Mouse (Mus musculus) MEL (cell line): ENCODE measurements around the gene Pold1. TPM values are rescaled to one million over a fixed set of nuclear protein-coding genes. Genes with fewer than 3 reads are reported as not detected.

Experiments
- DNase-seq: peaks from one replicate; pipeline ENCODE4 v3.0.0; 2011; ENCODE audit warnings: low read depth, low spot score
- H3K27ac ChIP-seq: 2 replicates; pipeline ENCODE4 v1.5.1; 2012; ENCODE audit warnings: low read depth, mild to moderate bottlenecking, control low read depth, low read length, moderate library complexity; ENCODE audit not compliant: control insufficient read depth
- H3K27me3 ChIP-seq, 2 experiments: fragments of 150-350 bp in 1 of 2; sonication (generic) in 1 of 2; 2 replicates each; pipeline ENCODE4 v1.6.1; 2012; ENCODE audit warnings: low read length in 2 of 2, mild to moderate bottlenecking in 2 of 2, improper control_type of control experiment in 1 of 2, moderate library complexity in 1 of 2; ENCODE audit not compliant: insufficient read depth in 2 of 2, control insufficient read depth in 1 of 2
- H3K36me3 ChIP-seq, 2 experiments: 2 replicates each; pipeline ENCODE4 v1.6.1; 2012 to 2014; ENCODE audit warnings: low read length in 2 of 2, improper control_type of control experiment in 1 of 2, inconsistent platforms in 1 of 2, mild to moderate bottlenecking in 1 of 2; ENCODE audit not compliant: insufficient read depth in 2 of 2, control insufficient read depth in 1 of 2
- H3K4me1 ChIP-seq, 2 experiments: fragments of 150-350 bp in 1 of 2; sonication (generic) in 1 of 2; 2 replicates each; pipeline ENCODE4 v1.6.1; 2012; ENCODE audit warnings: low read length in 2 of 2, improper control_type of control experiment in 1 of 2, mild to moderate bottlenecking in 1 of 2; ENCODE audit not compliant: insufficient read depth in 2 of 2, control insufficient read depth in 1 of 2
- H3K4me3 ChIP-seq, 2 experiments: fragments of 150-350 bp in 1 of 2; sonication (generic) in 1 of 2; 2 replicates each; pipeline ENCODE4 v1.5.1; 2012; ENCODE audit warnings: low read depth in 2 of 2, low read length in 2 of 2, mild to moderate bottlenecking in 2 of 2, moderate library complexity in 2 of 2, control low read depth in 1 of 2, improper control_type of control experiment in 1 of 2; ENCODE audit not compliant: control insufficient read depth in 1 of 2, insufficient read depth in 1 of 2
- H3K79me2 ChIP-seq: 2 replicates; pipeline ENCODE4 v1.6.1; 2012; ENCODE audit warnings: mild to moderate bottlenecking, low read length, moderate library complexity; ENCODE audit not compliant: control insufficient read depth, poor library complexity, insufficient read depth
- H3K9ac ChIP-seq: 2 replicates; pipeline ENCODE4 v1.6.1; 2012; ENCODE audit warnings: low read depth, mild to moderate bottlenecking, control low read depth, low read length, moderate library complexity; ENCODE audit not compliant: control insufficient read depth, poor library complexity, severe bottlenecking
- H3K9me3 ChIP-seq: fragments of 150-350 bp; sonication (generic); replicated peaks from 2 replicates; pipeline ENCODE4 v1.6.1; 2012; ENCODE audit warnings: mild to moderate bottlenecking, low read length, improper control_type of control experiment, moderate library complexity; ENCODE audit not compliant: insufficient read depth
- BHLHE40 ChIP-seq: IDR thresholded peaks from 2 replicates; pipeline ENCODE4 v1.6.1; 2012; ENCODE audit warnings: low read depth, mild to moderate bottlenecking, inconsistent platforms, low read length, improper control_type of control experiment, borderline replicate concordance
- CHD1 ChIP-seq: IDR thresholded peaks from 2 replicates; pipeline ENCODE4 v1.6.1; 2012; ENCODE audit warnings: low read depth, mild to moderate bottlenecking, inconsistent platforms, low read length, improper control_type of control experiment
- CHD2 ChIP-seq: IDR thresholded peaks from 2 replicates; pipeline ENCODE4 v1.6.1; 2011; ENCODE audit warnings: low read length, improper control_type of control experiment
- ELF1 ChIP-seq: IDR thresholded peaks from 2 replicates; pipeline ENCODE4 v1.6.1; 2014; ENCODE audit warnings: low read depth, mild to moderate bottlenecking, inconsistent platforms, low read length, improper control_type of control experiment, moderate library complexity
- EP300 ChIP-seq, 2 experiments: IDR thresholded peaks; 2 replicates each; pipeline ENCODE4 v1.6.1; 2011; ENCODE audit warnings: improper control_type of control experiment in 2 of 2, low read length in 2 of 2, low read depth in 1 of 2, mild to moderate bottlenecking in 1 of 2
- ETS1 ChIP-seq: IDR thresholded peaks from 2 replicates; pipeline ENCODE4 v1.6.1; 2012; ENCODE audit warnings: low read depth, mild to moderate bottlenecking, inconsistent platforms, low read length, improper control_type of control experiment, moderate library complexity
- GATA1 ChIP-seq: IDR thresholded peaks from 2 replicates; pipeline ENCODE4 v1.6.1; 2011; ENCODE audit warnings: low read depth, low read length, improper control_type of control experiment
- KAT2A ChIP-seq: conservative IDR thresholded peaks from 2 replicates; pipeline ENCODE4 v1.6.1; 2012; ENCODE audit warnings: low read depth, low read length, improper control_type of control experiment, inconsistent platforms
- MAFK ChIP-seq: IDR thresholded peaks from 2 replicates; pipeline ENCODE4 v1.6.1; 2011; ENCODE audit warnings: low read depth, mild to moderate bottlenecking, low read length, improper control_type of control experiment, borderline replicate concordance
- MAZ ChIP-seq: IDR thresholded peaks from 2 replicates; pipeline ENCODE4 v1.6.1; 2012; ENCODE audit warnings: low read depth, mild to moderate bottlenecking, inconsistent platforms, low read length, improper control_type of control experiment
- MYB ChIP-seq: IDR thresholded peaks from 2 replicates; pipeline ENCODE4 v1.6.1; 2011; ENCODE audit warnings: mild to moderate bottlenecking, low read depth, low read length, improper control_type of control experiment
- MYC ChIP-seq: IDR thresholded peaks from 2 replicates; pipeline ENCODE4 v1.6.1; 2011; ENCODE audit warnings: low read depth, mild to moderate bottlenecking, low read length, improper control_type of control experiment, moderate library complexity
- NELFE ChIP-seq: IDR thresholded peaks from 2 replicates; pipeline ENCODE4 v1.6.1; 2011; ENCODE audit warnings: low read depth, low read length, improper control_type of control experiment
- POLR2A ChIP-seq, 2 experiments: IDR thresholded peaks; 2 replicates each; pipeline ENCODE4 v1.6.1; 2011 to 2012; ENCODE audit warnings: low read length in 2 of 2, mild to moderate bottlenecking in 2 of 2, control low read depth in 1 of 2, improper control_type of control experiment in 1 of 2, low read depth in 1 of 2, moderate library complexity in 1 of 2; ENCODE audit not compliant: control insufficient read depth in 1 of 2, insufficient read depth in 1 of 2, poor library complexity in 1 of 2
- POLR2AphosphoS2 ChIP-seq: IDR thresholded peaks from 2 replicates; pipeline ENCODE4 v1.6.1; 2011; ENCODE audit warnings: low read length, improper control_type of control experiment
- RCOR1 ChIP-seq: IDR thresholded peaks from 2 replicates; pipeline ENCODE4 v1.6.1; 2012; ENCODE audit warnings: low read depth, mild to moderate bottlenecking, inconsistent platforms, low read length, improper control_type of control experiment
- SMC3 ChIP-seq: IDR thresholded peaks from 2 replicates; pipeline ENCODE4 v1.6.1; 2011; ENCODE audit warnings: low read depth, low read length, improper control_type of control experiment
- TAL1 ChIP-seq: IDR thresholded peaks from 2 replicates; pipeline ENCODE4 v1.6.1; 2012; ENCODE audit warnings: mild to moderate bottlenecking, inconsistent platforms, low read length, moderate library complexity, mixed read lengths
- TBP ChIP-seq: IDR thresholded peaks from 2 replicates; pipeline ENCODE4 v1.8.0; 2011; ENCODE audit warnings: low read depth, low read length, improper control_type of control experiment
- UBTF ChIP-seq: IDR thresholded peaks from 2 replicates; pipeline ENCODE4 v1.6.1; 2012; ENCODE audit warnings: low read depth, mild to moderate bottlenecking, inconsistent platforms, low read length, improper control_type of control experiment, moderate library complexity, borderline replicate concordance; ENCODE audit not compliant: insufficient read depth
- USF1 ChIP-seq: IDR thresholded peaks from 2 replicates; pipeline ENCODE4 v1.6.1; 2014; ENCODE audit warnings: low read depth, mild to moderate bottlenecking, inconsistent platforms, low read length, improper control_type of control experiment, moderate library complexity
- USF2 ChIP-seq, 2 experiments: IDR thresholded peaks; 2 replicates each; pipeline ENCODE4 v1.6.1; 2011 to 2012; ENCODE audit warnings: improper control_type of control experiment in 2 of 2, low read length in 2 of 2, borderline replicate concordance in 1 of 2, inconsistent platforms in 1 of 2, low read depth in 1 of 2, mild to moderate bottlenecking in 1 of 2; ENCODE audit not compliant: insufficient read depth in 1 of 2
- ZC3H11A ChIP-seq: IDR thresholded peaks from 2 replicates; pipeline ENCODE4 v1.6.1; 2012; ENCODE audit warnings: low read depth, mild to moderate bottlenecking, inconsistent platforms, low read length, improper control_type of control experiment
- polyA plus RNA-seq, 2 experiments: library from polyadenylated mRNA; stranded (reverse) in 1 of 2; unstranded in 1 of 2; fragments of >175 nt in 1 of 2; fragments of >200 nt in 1 of 2; gene quantifications; 2 replicates each; pipeline versions ENCODE4 v1.2.1 to v1.2.4; 2012; ENCODE audit warnings: low replicate concordance in 2 of 2, low read depth in 1 of 2; ENCODE audit not compliant: insufficient read length in 2 of 2, insufficient read depth in 1 of 2, missing spikeins in 1 of 2
- total RNA-seq: library from RNA; depleted of rRNA; stranded (reverse); fragments of 300-350 nt; gene quantifications from 2 replicates; pipeline ENCODE4 v1.2.3, GENCODE M21; 2012

The Pold1 gene
- total and polyA plus RNA-seq, 3 experiments: 87.8 to 104 TPM; not detected in 1

- H3K9me3 ChIP-seq: no peaks in the 10 kb centered on the region
- H3K36me3 ChIP-seq: no peaks in the 10 kb centered on the region
- H3K79me2 ChIP-seq: no peaks in the 10 kb centered on the region
- no peak overlapping the region for H3K4me3 ChIP-seq
- H3K27ac ChIP-seq: no peak overlapping the region
- H3K27me3 ChIP-seq: no peaks in the 10 kb centered on the region
- no peaks in the 10 kb centered on the region for H3K4me1 ChIP-seq
- TF ChIP-seq BHLHE40 (no peak), EP300 (IDR thresholded peaks at IDR 0.05; ENCODE audit: low read depth in 1 of 2, low read length in 2 of 2) (no peak), CHD2 (no peak), CHD1 (no peak), RCOR1 (no peak), TAL1 (no peak), USF2 (IDR thresholded peaks at IDR 0.05; ENCODE audit: borderline replicate concordance in 1 of 2, insufficient read depth in 1 of 2, low read depth in 1 of 2, low read length in 2 of 2) (no peak), POLR2A (IDR thresholded peaks at IDR 0.05; ENCODE audit: control insufficient read depth in 1 of 2, insufficient read depth in 1 of 2, low read depth in 1 of 2, low read length in 2 of 2, poor library complexity in 1 of 2) (no peak), POLR2AphosphoS2 (no peak), TBP (no peak), SMC3 (no peak), KAT2A (no peak)
- no peak for DNase-seq
- H3K9ac ChIP-seq: no peak overlapping the region
These were observed 22.3 kb upstream of the Pold1 start for GRCm38 (mm10) chr7:44570989-44571388.

GRCm38 (mm10) chr7:44568803-44569202 lies 20.2 kb upstream of the Pold1 start:
- Histone ChIP-seq H3K27ac (no peak overlapping the region), H3K79me2 (no peaks in the 10 kb centered on the region), H3K9ac (no peak overlapping the region), H3K36me3 (no peaks in the 10 kb centered on the region), H3K27me3 (no peaks in the 10 kb centered on the region), H3K4me3 (no peak overlapping the region), H3K9me3 (no peaks in the 10 kb centered on the region), H3K4me1 (no peaks in the 10 kb centered on the region)
- no peak for DNase-seq
- TF ChIP-seq MYC (no peak), MAZ (no peak), GATA1 (no peak)

- no peaks in the 10 kb centered on the region for H3K4me1 ChIP-seq
- H3K4me3 ChIP-seq: no peak overlapping the region
- TF ChIP-seq UBTF: no peak
- no peak for TF ChIP-seq USF2 (IDR thresholded peaks at IDR 0.05; ENCODE audit: borderline replicate concordance in 1 of 2, insufficient read depth in 1 of 2, low read depth in 1 of 2, low read length in 2 of 2)
- TF ChIP-seq ELF1: no peak
- TF ChIP-seq NELFE: no peak
- TF ChIP-seq ETS1: no peak
- no peak for TF ChIP-seq TBP
- TF ChIP-seq POLR2A (IDR thresholded peaks at IDR 0.05; ENCODE audit: control insufficient read depth in 1 of 2, insufficient read depth in 1 of 2, low read depth in 1 of 2, low read length in 2 of 2, poor library complexity in 1 of 2): no peak
- TF ChIP-seq RCOR1: no peak
- TF ChIP-seq CHD2: no peak
- TF ChIP-seq ZC3H11A: no peak
- TF ChIP-seq MYB: no peak
- no peak for TF ChIP-seq MAZ
- no peak for TF ChIP-seq MAFK
- TF ChIP-seq USF1: no peak
- no peaks in the 10 kb centered on the region for H3K36me3 ChIP-seq
- no peaks in the 10 kb centered on the region for H3K27me3 ChIP-seq
- DNase-seq: no peak
- no peak overlapping the region for H3K27ac ChIP-seq
- no peaks in the 10 kb centered on the region for H3K79me2 ChIP-seq
- H3K9me3 ChIP-seq: no peaks in the 10 kb centered on the region
- H3K9ac ChIP-seq: no peak overlapping the region
These were observed 16.8 kb upstream of the Pold1 start for GRCm38 (mm10) chr7:44565414-44565813.
